Comparison of ENCODE assay signal across 10 mouse cellular contexts in genomic region chr8:4213210-4214005, GRCm38 (mm10). TPM values are rescaled to one million over a fixed set of nuclear protein-coding genes. Genes with fewer than 3 reads are reported as not detected.
DNase-seq lines count a peak whose midpoint lies in the region; ATAC-seq and TF ChIP-seq lines count a peak whose summit lies in the region.
"Had no signal": no experiment of that assay in that cellular context is flagged by ENCODE, and none has a peak within 500 bp of the region (broad histone marks: within the 10 kb centered on the region; RNA-seq: fewer than 3 reads in every experiment).

No protein-coding gene starts in this region.

- H3K4me3 ChIP-seq in bone marrow, adult 2 months (replicated peaks; ENCODE audit: control insufficient read depth, low read depth, low read length): peak overlapping the region; percentile 27
- H3K4me3 ChIP-seq in heart, embryonic 10.5 days: peak overlapping the region; percentile 57
- peak overlapping the region; percentile 27 for H3K4me3 ChIP-seq in kidney, adult 2 months (ENCODE audit: insufficient read depth, low read depth, low read length)
- peak overlapping the region; percentile 41 for H3K4me3 ChIP-seq in lung, embryonic 15.5 days
- peak overlapping the region; percentile 40 for H3K4me3 ChIP-seq in neural tube, embryonic 14.5 days (ENCODE audit: low read depth, low read length)

- H3K9ac ChIP-seq in lung, embryonic 15.5 days: peak overlapping the region; percentile 36
- H3K9ac ChIP-seq in neural tube, embryonic 14.5 days (replicated peaks; ENCODE audit: low read depth, low read length): peak overlapping the region; percentile 59

- peaks cover 90% of the 10 kb centered on the region for H3K27me3 ChIP-seq in heart, embryonic 10.5 days (ENCODE audit: insufficient read depth, poor library complexity, severe bottlenecking)
- H3K27me3 ChIP-seq in kidney, adult 2 months (replicated peaks; ENCODE audit: control insufficient read depth, insufficient read depth, low read length): peaks cover 4% of the 10 kb centered on the region
- peaks cover 34% of the 10 kb centered on the region for H3K27me3 ChIP-seq in lung, embryonic 15.5 days
- H3K27me3 ChIP-seq in neural tube, embryonic 14.5 days (ENCODE audit: control insufficient read depth, insufficient read depth, low read length): no peaks in the 10 kb centered on the region

- H3K27ac ChIP-seq in bone marrow, adult 2 months (ENCODE audit: control insufficient read depth, insufficient read depth, low read depth, low read length, poor library complexity): no peak overlapping the region
- peak overlapping the region; percentile 64 for H3K27ac ChIP-seq in heart, embryonic 10.5 days
- H3K27ac ChIP-seq in kidney, adult 2 months (ENCODE audit: insufficient read depth, low read depth, low read length): no peak overlapping the region
- peak overlapping the region; percentile 85 for H3K27ac ChIP-seq in lung, embryonic 15.5 days
- peak overlapping the region; percentile 12; the same call in 1 of the 2 replicates for H3K27ac ChIP-seq in neural tube, embryonic 14.5 days (ENCODE audit: low read depth, low read length)

- TF ChIP-seq CTCF in bone marrow, adult 2 months (IDR thresholded peaks at IDR 0.05; ENCODE audit: control insufficient read depth, insufficient read depth, low read length): no peak
- no peak for TF ChIP-seq CTCF in kidney, adult 2 months (conservative IDR thresholded peaks at IDR 0.05; ENCODE audit: insufficient read depth, insufficient read length, low read depth, low read length)

- H3K4me2 ChIP-seq in lung, embryonic 15.5 days: peak overlapping the region; percentile 84
- peak overlapping the region; percentile 94 for H3K4me2 ChIP-seq in neural tube, embryonic 14.5 days (ENCODE audit: low read depth, low read length)

- peaks cover 3% of the 10 kb centered on the region for H3K4me1 ChIP-seq in bone marrow, adult 2 months (ENCODE audit: control insufficient read depth, insufficient read depth, low read length)
- H3K4me1 ChIP-seq in heart, embryonic 10.5 days: peaks cover 37% of the 10 kb centered on the region
- peaks cover 4% of the 10 kb centered on the region; the same call in 1 of the 2 replicates for H3K4me1 ChIP-seq in kidney, adult 2 months (ENCODE audit: control insufficient read depth, insufficient read depth, low read length)
- H3K4me1 ChIP-seq in lung, embryonic 15.5 days: peaks cover 36% of the 10 kb centered on the region
- H3K4me1 ChIP-seq in neural tube, embryonic 14.5 days (ENCODE audit: control insufficient read depth, insufficient read depth, low read length): peaks cover 33% of the 10 kb centered on the region

- no peaks in the 10 kb centered on the region for H3K9me3 ChIP-seq in heart, embryonic 10.5 days
- H3K9me3 ChIP-seq in lung, embryonic 15.5 days: no peaks in the 10 kb centered on the region
- H3K9me3 ChIP-seq in neural tube, embryonic 14.5 days (ENCODE audit: control insufficient read depth, low read length): no peaks in the 10 kb centered on the region

- intact Hi-C loops in gastrocnemius, postnatal 14 days (cut with DNase I; ENCODE audit: low total_unique reads): no loop called here

- WGBS in bone marrow, adult 2 months: under 1% methylated on average over 18 of the region's 18 CpGs
- 1% methylated on average over 18 of the region's 18 CpGs for WGBS in heart, embryonic 10.5 days
- 10% methylated on average over 18 of the region's 18 CpGs for WGBS in kidney, adult 2 months
- WGBS in lung, embryonic 15.5 days: 2% methylated on average over 18 of the region's 18 CpGs
- WGBS in neural tube, embryonic 14.5 days: 4% methylated on average over 18 of the region's 18 CpGs

- peak; percentile 70 for ATAC-seq in lung, embryonic 15.5 days (ENCODE audit: borderline replicate concordance, extremely low read depth, low FRiP score, low TSS enrichment)
- ATAC-seq in neural tube, embryonic 14.5 days (ENCODE audit: low read depth): peak; percentile 6

- no peaks in the 10 kb centered on the region for H3K36me3 ChIP-seq in heart, embryonic 10.5 days
- no peaks in the 10 kb centered on the region for H3K36me3 ChIP-seq in kidney, adult 2 months (ENCODE audit: control insufficient read depth, insufficient read depth, low read length)
- H3K36me3 ChIP-seq in lung, embryonic 15.5 days: peaks cover 6% of the 10 kb centered on the region; the same call in 1 of the 2 replicates
- peaks cover 23% of the 10 kb centered on the region; the same call in 1 of the 2 replicates for H3K36me3 ChIP-seq in neural tube, embryonic 14.5 days (ENCODE audit: control insufficient read depth, insufficient read depth, low read length)

- TF ChIP-seq POLR2A in bone marrow, adult 2 months (IDR thresholded peaks at IDR 0.05; ENCODE audit: borderline replicate concordance, control insufficient read depth, low read depth, low read length): no peak
- no peak for TF ChIP-seq POLR2A in kidney, adult 2 months (IDR thresholded peaks at IDR 0.05; ENCODE audit: low read depth, low read length)

- DNase-seq in gastrocnemius, adult 18-20 months (ENCODE audit: low spot score): peak; percentile 43
- no peak for DNase-seq in gastrocnemius, postnatal 14 days
- no peak for DNase-seq in heart, embryonic 10.5 days (ENCODE audit: low spot score)
- peak; percentile 43 for DNase-seq in kidney, adult 2 months
- DNase-seq in yolk sac, embryonic 10.5 days (ENCODE audit: low spot score): peak; percentile 65

RNA-seq across cellular contexts. Expression of gene Prr36, which starts 3.9 kb away (rescaled TPM):
- not detected for total RNA-seq in gastrocnemius, adult 18-20 months (2021)
- under 1 TPM; 0.07 to 0.12 TPM for total RNA-seq in gastrocnemius, postnatal 14 days (2021)
- polyA plus RNA-seq in bone marrow, adult 2 months (2011; ENCODE audit: insufficient read depth, insufficient read length, low replicate concordance, missing spikeins): not detected in 2 replicates
- 0.55 and 1.5 TPM in 2 replicates for polyA plus RNA-seq in heart, embryonic 10.5 days (2016; fragmentation: Nextera tagmentation; extraction: Ambion mirVana)
- 0.05 and 0.17 TPM in 2 replicates for polyA plus RNA-seq in kidney, adult 2 months (2012; rRNA removed)
- 7.5 TPM in 2 replicates for polyA plus RNA-seq in lung, embryonic 15.5 days (2015; fragmentation: Nextera tagmentation; extraction: Ambion mirVana)
- polyA plus RNA-seq in neural tube, embryonic 14.5 days (2014; fragmentation: Nextera tagmentation; extraction: Ambion mirVana): 48.5 and 53.3 TPM in 2 replicates

RNA-seq across cellular contexts. Expression of gene Lrrc8e, which starts 13.2 kb away (rescaled TPM):
- total RNA-seq in gastrocnemius, adult 18-20 months (2021): not detected
- under 1 TPM in 1 of 2 experiments, not detected in 1; 0.04 TPM for total RNA-seq in gastrocnemius, postnatal 14 days (2021)
- not detected in 2 replicates for polyA plus RNA-seq in bone marrow, adult 2 months (2011; ENCODE audit: insufficient read depth, insufficient read length, low replicate concordance, missing spikeins)
- polyA plus RNA-seq in heart, embryonic 10.5 days (2016; fragmentation: Nextera tagmentation; extraction: Ambion mirVana): 0.19 and 0.20 TPM in 2 replicates
- polyA plus RNA-seq in kidney, adult 2 months (2012; rRNA removed): 0.45 and 0.48 TPM in 2 replicates
- polyA plus RNA-seq in lung, embryonic 15.5 days (2015; fragmentation: Nextera tagmentation; extraction: Ambion mirVana): 3.8 and 4.2 TPM in 2 replicates
- 0.07 TPM in 1 of 2 replicates, not detected in the other for polyA plus RNA-seq in neural tube, embryonic 14.5 days (2014; fragmentation: Nextera tagmentation; extraction: Ambion mirVana)
- total RNA-seq: left cerebral cortex, postnatal 25 days had no signal

RNA-seq across cellular contexts. Expression of gene Map2k7, which starts 25.1 kb away (rescaled TPM):
- total RNA-seq in gastrocnemius, adult 18-20 months (2021): 10 to 100 TPM; 80.9 to 90.4 TPM
- total RNA-seq in gastrocnemius, postnatal 14 days (2021): 10 to 100 TPM; 60.5 to 74.6 TPM
- polyA plus RNA-seq in bone marrow, adult 2 months (2011; ENCODE audit: insufficient read depth, insufficient read length, low replicate concordance, missing spikeins): 88.3 and 112 TPM in 2 replicates
- polyA plus RNA-seq in heart, embryonic 10.5 days (2016; fragmentation: Nextera tagmentation; extraction: Ambion mirVana): 27.5 and 30.0 TPM in 2 replicates
- 32.0 and 32.2 TPM in 2 replicates for polyA plus RNA-seq in kidney, adult 2 months (2012; rRNA removed)
- 29.6 and 31.3 TPM in 2 replicates for polyA plus RNA-seq in lung, embryonic 15.5 days (2015; fragmentation: Nextera tagmentation; extraction: Ambion mirVana)
- polyA plus RNA-seq in neural tube, embryonic 14.5 days (2014; fragmentation: Nextera tagmentation; extraction: Ambion mirVana): 17.4 and 22.1 TPM in 2 replicates

RNA-seq across cellular contexts. Expression of gene Gm49320, which starts 25.3 kb away (rescaled TPM):
- under 1 TPM in 1 of 2 experiments, not detected in 1; 0.14 TPM for total RNA-seq in gastrocnemius, adult 18-20 months (2021)
- total RNA-seq in gastrocnemius, postnatal 14 days (2021): under 1 TPM in 1 of 2 experiments, not detected in 1; 0.18 TPM
- polyA plus RNA-seq in bone marrow, adult 2 months (2011; ENCODE audit: insufficient read depth, insufficient read length, low replicate concordance, missing spikeins): 1.3 TPM in 1 of 2 replicates, not detected in the other
- polyA plus RNA-seq in heart, embryonic 10.5 days (2016; fragmentation: Nextera tagmentation; extraction: Ambion mirVana): 0.59 TPM in 1 of 2 replicates, not detected in the other
- polyA plus RNA-seq in kidney, adult 2 months (2012; rRNA removed): 1.3 and 3.3 TPM in 2 replicates
- 1.4 and 1.5 TPM in 2 replicates for polyA plus RNA-seq in lung, embryonic 15.5 days (2015; fragmentation: Nextera tagmentation; extraction: Ambion mirVana)
- polyA plus RNA-seq in neural tube, embryonic 14.5 days (2014; fragmentation: Nextera tagmentation; extraction: Ambion mirVana): 0.89 and 1.3 TPM in 2 replicates
- polyA plus RNA-seq: Patski had no signal

RNA-seq across cellular contexts. Expression of gene Tgfbr3l, which starts 34.6 kb away (rescaled TPM):
- total RNA-seq in gastrocnemius, adult 18-20 months (2021): 1 to 10 TPM; 1.2 to 1.7 TPM
- total RNA-seq in gastrocnemius, postnatal 14 days (2021): 1 to 10 TPM; 1.8 to 3.4 TPM
- 12.4 and 16.3 TPM in 2 replicates for polyA plus RNA-seq in bone marrow, adult 2 months (2011; ENCODE audit: insufficient read depth, insufficient read length, low replicate concordance, missing spikeins)
- 2.4 and 2.5 TPM in 2 replicates for polyA plus RNA-seq in heart, embryonic 10.5 days (2016; fragmentation: Nextera tagmentation; extraction: Ambion mirVana)
- 18.7 and 27.8 TPM in 2 replicates for polyA plus RNA-seq in kidney, adult 2 months (2012; rRNA removed)
- polyA plus RNA-seq in lung, embryonic 15.5 days (2015; fragmentation: Nextera tagmentation; extraction: Ambion mirVana): 2.5 and 3.4 TPM in 2 replicates
- 4.2 and 6.5 TPM in 2 replicates for polyA plus RNA-seq in neural tube, embryonic 14.5 days (2014; fragmentation: Nextera tagmentation; extraction: Ambion mirVana)

Comparison
In these comparisons a context has a peak if more than half of its experiments do, and no peak if none do; other contexts are left out.
1. DNase-seq: peak in gastrocnemius, adult 18-20 months (single experiment), kidney, adult 2 months (single experiment) and yolk sac, embryonic 10.5 days (single experiment); none in gastrocnemius, postnatal 14 days (single experiment) and heart, embryonic 10.5 days (single experiment).
2. H3K27ac ChIP-seq: peak in heart, embryonic 10.5 days (single experiment), lung, embryonic 15.5 days (single experiment) and neural tube, embryonic 14.5 days (single experiment); none in bone marrow, adult 2 months (single experiment) and kidney, adult 2 months (single experiment).
3. Peak in every context shown above with its lines, with median percentiles within 50 percentile points of each other: H3K4me3 ChIP-seq.